11 mouse cellular contexts compared by ENCODE assay signal in the genomic region with DNA sequence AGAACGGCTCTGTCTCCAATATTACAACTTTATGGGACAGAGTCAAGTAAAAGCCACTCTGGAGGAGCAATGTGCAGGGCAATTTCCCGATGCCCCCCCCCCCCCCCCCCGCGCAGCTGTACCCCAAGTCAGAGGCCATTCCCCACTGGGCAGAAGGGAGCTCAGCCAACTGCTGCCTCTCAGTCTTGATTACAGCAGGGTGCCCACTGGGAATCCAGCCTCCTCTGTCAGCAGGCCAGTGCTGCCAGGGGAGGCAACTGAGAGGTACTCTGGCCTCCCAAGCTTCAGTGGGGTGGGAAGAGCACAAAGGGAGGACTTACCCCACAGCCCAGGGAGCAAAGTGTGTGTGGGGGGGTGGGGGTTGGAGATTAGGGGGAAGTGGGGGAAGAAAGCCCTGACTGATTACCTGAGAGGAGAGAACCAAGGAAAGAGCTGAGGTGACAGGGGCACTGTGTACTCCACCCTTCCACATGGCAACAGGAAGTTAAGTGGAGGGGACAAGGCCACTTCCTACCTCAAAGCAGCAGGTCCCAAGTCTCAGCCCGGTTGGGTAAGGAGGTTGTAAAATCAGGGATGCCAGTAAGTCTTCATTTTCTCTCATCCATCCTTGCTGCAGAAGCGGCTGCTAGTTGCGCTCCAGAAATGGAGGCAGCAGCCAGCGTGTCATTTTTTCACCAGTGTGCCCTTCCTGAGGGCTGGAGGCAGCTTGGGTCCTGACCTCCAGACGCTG. TPM values are rescaled to one million over a fixed set of nuclear protein-coding genes. Genes with fewer than 3 reads are reported as not detected.
DNase-seq lines count a peak whose midpoint lies in the region; ATAC-seq and TF ChIP-seq lines count a peak whose summit lies in the region.
"Had no signal": no experiment of that assay in that cellular context is flagged by ENCODE, and none has a peak within 500 bp of the region (broad histone marks: within the 10 kb centered on the region; RNA-seq: fewer than 3 reads in every experiment).

No protein-coding gene starts in this region.

- no peaks in the 10 kb centered on the region for H3K9me3 ChIP-seq in heart, embryonic 12.5 days (replicated peaks)
- H3K9me3 ChIP-seq in midbrain, embryonic 12.5 days: no peaks in the 10 kb centered on the region
- no peaks in the 10 kb centered on the region for H3K9me3 ChIP-seq in midbrain, embryonic 13.5 days
- no peaks in the 10 kb centered on the region for H3K9me3 ChIP-seq in neural tube, embryonic 15.5 days (replicated peaks)
- no peaks in the 10 kb centered on the region for H3K9me3 ChIP-seq in forebrain, embryonic 14.5 days (replicated peaks; ENCODE audit: control insufficient read depth, low read length)

- no peaks in the 10 kb centered on the region for H3K27me3 ChIP-seq in heart, embryonic 12.5 days (replicated peaks)
- H3K27me3 ChIP-seq in midbrain, embryonic 12.5 days: peaks cover 11% of the 10 kb centered on the region
- no peaks in the 10 kb centered on the region; the same call in 1 of the 2 replicates for H3K27me3 ChIP-seq in midbrain, embryonic 13.5 days
- no peaks in the 10 kb centered on the region for H3K27me3 ChIP-seq in neural tube, embryonic 15.5 days (replicated peaks)
- no peaks in the 10 kb centered on the region for H3K27me3 ChIP-seq in forebrain, embryonic 14.5 days (replicated peaks; ENCODE audit: control insufficient read depth, insufficient read depth, low read length)

- 50% methylated on average over 7 of the region's 9 CpGs for WGBS in heart, embryonic 12.5 days
- WGBS in midbrain, embryonic 12.5 days: 43% methylated on average over 7 of the region's 9 CpGs
- WGBS in midbrain, embryonic 13.5 days: 57% methylated on average over 6 of the region's 9 CpGs
- WGBS in neural tube, embryonic 15.5 days: 46% methylated on average over 7 of the region's 9 CpGs
- WGBS in forebrain, embryonic 14.5 days: 60% methylated on average over 7 of the region's 9 CpGs

- H3K4me3 ChIP-seq in heart, embryonic 12.5 days: 0 out of 2 replicates have a peak overlapping the region, but pooled peaks have one; percentile 97
- H3K4me3 ChIP-seq in midbrain, embryonic 12.5 days: no peak overlapping the region
- H3K4me3 ChIP-seq in midbrain, embryonic 13.5 days (replicated peaks): no peak overlapping the region
- no peak overlapping the region; the same call in 1 of the 2 replicates for H3K4me3 ChIP-seq in embryonic fibroblast, embryonic 13.5 days (ENCODE audit: insufficient read depth, low read length)
- no peak overlapping the region for H3K4me3 ChIP-seq in neural tube, embryonic 15.5 days (replicated peaks)
- no peak overlapping the region for H3K4me3 ChIP-seq in forebrain, embryonic 14.5 days (ENCODE audit: low read depth, low read length)

- no peak for TF ChIP-seq CTCF in embryonic fibroblast, embryonic 13.5 days (IDR thresholded peaks at IDR 0.05; ENCODE audit: borderline replicate concordance, insufficient read depth, low read length)

- no peak for DNase-seq in heart, adult 8-10 months (ENCODE audit: low spot score)
- no peak for DNase-seq in forebrain, embryonic 14.5 days (ENCODE audit: low spot score)
- DNase-seq in kidney, adult 18-20 months: no peak
- DNase-seq: cerebellum, adult 9-10 months; lung, adult 18-20 months; right cerebral cortex, postnatal 14 days had no signal

- H3K4me2 ChIP-seq in heart, embryonic 12.5 days: peak overlapping the region; percentile 88
- H3K4me2 ChIP-seq in midbrain, embryonic 12.5 days (replicated peaks): no peak overlapping the region
- no peak overlapping the region for H3K4me2 ChIP-seq in midbrain, embryonic 13.5 days (replicated peaks)
- 0 out of 2 replicates have a peak overlapping the region, but pooled peaks have one; percentile 13 for H3K4me2 ChIP-seq in neural tube, embryonic 15.5 days
- no peak overlapping the region for H3K4me2 ChIP-seq in forebrain, embryonic 14.5 days (ENCODE audit: low read length)

- peak; percentile 33; the same call in 1 of the 2 replicates for TF ChIP-seq POLR2A in embryonic fibroblast, embryonic 13.5 days (IDR thresholded peaks at IDR 0.05; ENCODE audit: low read depth, low read length)

- H3K9ac ChIP-seq in heart, embryonic 12.5 days: peak overlapping the region; percentile 50
- no peak overlapping the region for H3K9ac ChIP-seq in midbrain, embryonic 12.5 days (replicated peaks)
- no peak overlapping the region; the same call in 1 of the 2 replicates for H3K9ac ChIP-seq in midbrain, embryonic 13.5 days (replicated peaks)
- H3K9ac ChIP-seq in neural tube, embryonic 15.5 days (replicated peaks): no peak overlapping the region
- no peak overlapping the region for H3K9ac ChIP-seq in forebrain, embryonic 14.5 days (ENCODE audit: low read length)

- peaks cover 30% of the 10 kb centered on the region for H3K4me1 ChIP-seq in heart, embryonic 12.5 days (replicated peaks)
- H3K4me1 ChIP-seq in midbrain, embryonic 12.5 days: peaks cover 41% of the 10 kb centered on the region
- H3K4me1 ChIP-seq in midbrain, embryonic 13.5 days (replicated peaks): peaks cover 51% of the 10 kb centered on the region
- H3K4me1 ChIP-seq in embryonic fibroblast, embryonic 13.5 days (ENCODE audit: control insufficient read depth, insufficient read depth, low read length): peaks cover 5% of the 10 kb centered on the region
- H3K4me1 ChIP-seq in neural tube, embryonic 15.5 days: peaks cover 57% of the 10 kb centered on the region
- H3K4me1 ChIP-seq in forebrain, embryonic 14.5 days (ENCODE audit: control insufficient read depth, insufficient read depth, low read length): peaks cover 7% of the 10 kb centered on the region

- no peak for ATAC-seq in heart, embryonic 12.5 days (ENCODE audit: insufficient number of reproducible peaks, low FRiP score)
- no peak for ATAC-seq in midbrain, embryonic 12.5 days (ENCODE audit: low FRiP score, low read depth)
- no peak for ATAC-seq in midbrain, embryonic 13.5 days
- no peak for ATAC-seq in neural tube, embryonic 15.5 days (ENCODE audit: low FRiP score)
- no peak for ATAC-seq in forebrain, embryonic 14.5 days

- H3K27ac ChIP-seq in heart, embryonic 12.5 days (ENCODE audit: poor library complexity, severe bottlenecking): peak overlapping the region; percentile 40
- H3K27ac ChIP-seq in midbrain, embryonic 12.5 days (replicated peaks): 0 out of 2 replicates have a peak overlapping the region, but pooled peaks have one; percentile 10
- no peak overlapping the region for H3K27ac ChIP-seq in midbrain, embryonic 13.5 days
- peak overlapping the region; percentile 16; the same call in 1 of the 2 replicates for H3K27ac ChIP-seq in embryonic fibroblast, embryonic 13.5 days (ENCODE audit: insufficient read depth, low read length)
- peak overlapping the region; percentile 34; the same call in 1 of the 2 replicates for H3K27ac ChIP-seq in neural tube, embryonic 15.5 days (replicated peaks)
- H3K27ac ChIP-seq in forebrain, embryonic 14.5 days (ENCODE audit: low read depth, low read length): no peak overlapping the region

- H3K36me3 ChIP-seq in heart, embryonic 12.5 days: peaks cover 13% of the 10 kb centered on the region
- H3K36me3 ChIP-seq in midbrain, embryonic 12.5 days: peaks cover 10% of the 10 kb centered on the region
- peaks cover 11% of the 10 kb centered on the region for H3K36me3 ChIP-seq in midbrain, embryonic 13.5 days
- H3K36me3 ChIP-seq in neural tube, embryonic 15.5 days: 0 out of 2 replicates have a peak, but pooled peaks cover 8% of the 10 kb centered on the region
- peaks cover 7% of the 10 kb centered on the region; the same call in 1 of the 2 replicates for H3K36me3 ChIP-seq in forebrain, embryonic 14.5 days (ENCODE audit: control insufficient read depth, insufficient read depth, low read length)

RNA-seq across cellular contexts. Expression of gene Camk2g, which starts 1.7 kb away (rescaled TPM):
- 65.4 and 69.5 TPM in 2 replicates for polyA plus RNA-seq in heart, embryonic 12.5 days (2016; fragmentation: Nextera tagmentation; extraction: Ambion mirVana)
- 10 to 100 TPM; 47.2 to 73.5 (median 58.4) TPM for total RNA-seq in heart, adult 8-10 months (2022)
- 56.8 and 57.1 TPM in 2 replicates for polyA plus RNA-seq in midbrain, embryonic 12.5 days (2016; fragmentation: Nextera tagmentation; extraction: Ambion mirVana)
- 84.2 and 86.8 TPM in 2 replicates for polyA plus RNA-seq in midbrain, embryonic 13.5 days (2015; fragmentation: Nextera tagmentation; extraction: Ambion mirVana)
- 105 and 138 TPM in 2 replicates for polyA plus RNA-seq in embryonic fibroblast, embryonic 13.5 days (2011; ENCODE audit: insufficient read length, low read depth, missing spikeins)
- polyA plus RNA-seq in neural tube, embryonic 15.5 days (2015; fragmentation: Nextera tagmentation; extraction: Ambion mirVana): 214 and 230 TPM in 2 replicates
- polyA plus RNA-seq in forebrain, embryonic 14.5 days (2014; fragmentation: Nextera tagmentation; extraction: Ambion mirVana): 82.6 and 110 TPM in 2 replicates

RNA-seq across cellular contexts. Expression of gene Plau, which starts 40.9 kb away (rescaled TPM):
- 0.77 and 1.1 TPM in 2 replicates for polyA plus RNA-seq in heart, embryonic 12.5 days (2016; fragmentation: Nextera tagmentation; extraction: Ambion mirVana)
- total RNA-seq in heart, adult 8-10 months (2022): 1 to 10 TPM; 4.9 to 7.7 (median 5.6) TPM
- 0.29 and 0.34 TPM in 2 replicates for polyA plus RNA-seq in midbrain, embryonic 12.5 days (2016; fragmentation: Nextera tagmentation; extraction: Ambion mirVana)
- polyA plus RNA-seq in midbrain, embryonic 13.5 days (2015; fragmentation: Nextera tagmentation; extraction: Ambion mirVana): 0.19 and 0.34 TPM in 2 replicates
- 75.9 and 142 TPM in 2 replicates for polyA plus RNA-seq in embryonic fibroblast, embryonic 13.5 days (2011; ENCODE audit: insufficient read length, low read depth, missing spikeins)
- polyA plus RNA-seq in neural tube, embryonic 15.5 days (2015; fragmentation: Nextera tagmentation; extraction: Ambion mirVana): 0.83 and 1.1 TPM in 2 replicates
- 0.21 and 0.47 TPM in 2 replicates for polyA plus RNA-seq in forebrain, embryonic 14.5 days (2014; fragmentation: Nextera tagmentation; extraction: Ambion mirVana)

Comparison
In these comparisons a context has a peak if more than half of its experiments do, and no peak if none do; other contexts are left out.
1. H3K27ac ChIP-seq: peak in heart, embryonic 12.5 days (single experiment), midbrain, embryonic 12.5 days (single experiment), embryonic fibroblast, embryonic 13.5 days (single experiment) and neural tube, embryonic 15.5 days (single experiment); none in midbrain, embryonic 13.5 days (single experiment) and forebrain, embryonic 14.5 days (single experiment).
2. H3K4me2 ChIP-seq: peak in heart, embryonic 12.5 days (single experiment) and neural tube, embryonic 15.5 days (single experiment); none in midbrain, embryonic 12.5 days (single experiment), midbrain, embryonic 13.5 days (single experiment) and forebrain, embryonic 14.5 days (single experiment).
3. RNA of gene Plau, which starts 40.9 kb away (polyA plus RNA-seq): 75.9 to 142 TPM in embryonic fibroblast, embryonic 13.5 days; 0.77 to 1.1 TPM in heart, embryonic 12.5 days, 0.83 to 1.1 TPM in neural tube, embryonic 15.5 days, 0.21 to 0.47 TPM in forebrain, embryonic 14.5 days, 0.19 to 0.34 TPM in midbrain, embryonic 13.5 days and 0.29 to 0.34 TPM in midbrain, embryonic 12.5 days; every median in the first group is over 10 times any median in the second.